Mouse (Mus musculus) embryonic stem cell, embryonic (primary cell): ENCODE measurements around the gene Adam12.

Experiments
- CTCF ChIA-PET, 4 experiments: fragments of 300-600 bp in 2 of 4; fragments of 350-600 bp in 2 of 4; sonication (Branson Sonifier 250); formaldehyde crosslinking; loops; one replicate each; lab custom pipeline; 2022; ENCODE audit warnings: inconsistent platforms in 2 of 4; lab: Charles Lee
- POLR2A ChIA-PET, 4 experiments: fragments of 300-600 bp in 2 of 4; fragments of 350-600 bp in 2 of 4; sonication (Branson Sonifier 250); formaldehyde crosslinking; loops; one replicate each; lab custom pipeline; 2022; ENCODE audit warnings: antibody characterized with exemption in 4 of 4, inconsistent platforms in 1 of 4; lab: Charles Lee

Adam12 gene

GRCm38 (mm10) chr7:134229899-134230298 is 2.0 kb downstream of the Adam12 start:
- POLR2A ChIA-PET = no interaction called here
- CTCF ChIA-PET = interaction anchor here in 1 of 4 experiments (0.6 kb wide), 1 partner anchor 65 kb away, joined by 3 read pairs; no protein-coding TSS in a partner anchor

GRCm38 (mm10) chr7:134227773-134228455 is 4.0 kb downstream of the Adam12 start:
- ChIA-PET CTCF (no interaction called here), POLR2A (interaction anchor here in 1 of 4 experiments (0.7 kb wide), 1 partner anchor 464 kb away, joined by 3 read pairs; no protein-coding TSS in a partner anchor)

- POLR2A ChIA-PET = no interaction called here
Observed at GRCm38 (mm10) chr7:134227101-134227500, 4.8 kb downstream of the Adam12 start.

GRCm38 (mm10) chr7:134226231-134226630 is 5.7 kb downstream of the Adam12 start:
- CTCF ChIA-PET = interaction anchor here in 1 of 4 experiments (0.7 kb wide), 1 partner anchor 455 kb away, joined by 3 read pairs; no protein-coding TSS in a partner anchor
- POLR2A ChIA-PET = no interaction called here

More at GRCm38 (mm10) chr7:134227101-134227500, 4.8 kb downstream of the Adam12 start:
- CTCF ChIA-PET = interaction anchor here in 1 of 4 experiments (0.7 kb wide), 1 partner anchor 161 kb away, joined by 3 read pairs; no protein-coding TSS in a partner anchor

- CTCF ChIA-PET = interaction anchor here in 3 of 4 experiments (0.5 to 2.2 kb wide), 11 partner anchors 7 to 419 kb away, joined by 3 to 11 read pairs (median 4); partner anchors contain the start of gene Adam12 (in 1 of the 3)
- POLR2A ChIA-PET = interaction anchor here in 2 of 4 experiments (0.6 kb wide), 2 partner anchors 25 to 609 kb away, joined by 3 read pairs; no protein-coding TSS in a partner anchor
Observed at GRCm38 (mm10) chr7:134224741-134225612, 7.0 kb downstream of the Adam12 start.

GRCm38 (mm10) chr7:134224421-134224740 is 7.6 kb downstream of the Adam12 start:
- POLR2A ChIA-PET = no interaction called here
- CTCF ChIA-PET = interaction anchor here (0.6 to 2.2 kb wide), 30 partner anchors 8 to 1406 kb away, joined by 3 to 13 read pairs (median 4); partner anchors contain the start of gene Adam12 (in 1 of the 4)

GRCm38 (mm10) chr7:134223444-134224161 is 8.3 kb downstream of the Adam12 start:
- ChIA-PET CTCF (interaction anchor here (0.6 to 2.2 kb wide), 36 partner anchors 9 to 1407 kb away, joined by 3 to 13 read pairs (median 4); partner anchors contain the start of gene Adam12 (in 1 of the 4)), POLR2A (interaction anchor here in 2 of 4 experiments (0.6 to 0.8 kb wide), 2 partner anchors 364 to 370 kb away, joined by 3 read pairs; no protein-coding TSS in a partner anchor)

GRCm38 (mm10) chr7:134207956-134208355 is 24.0 kb downstream of the Adam12 start:
- ChIA-PET POLR2A (no interaction called here), CTCF (no interaction called here)

GRCm38 (mm10) chr7:134193089-134193488 is 38.9 kb downstream of the Adam12 start:
- ChIA-PET CTCF (no interaction called here), POLR2A (no interaction called here)

- POLR2A ChIA-PET = no interaction called here
- CTCF ChIA-PET = no interaction called here
Observed at GRCm38 (mm10) chr7:134190101-134190500, 41.8 kb downstream of the Adam12 start.

- POLR2A ChIA-PET = no interaction called here
- CTCF ChIA-PET = no interaction called here
Observed at GRCm38 (mm10) chr7:134188565-134188964, 43.4 kb downstream of the Adam12 start.

- ChIA-PET CTCF (no interaction called here), POLR2A (interaction anchor here in 1 of 4 experiments (1.5 kb wide), 1 partner anchor 14 kb away, joined by 4 read pairs; no protein-coding TSS in a partner anchor)
Observed at GRCm38 (mm10) chr7:134187946-134188345, 44.0 kb downstream of the Adam12 start.

GRCm38 (mm10) chr7:134186497-134186896 is 45.4 kb downstream of the Adam12 start:
- POLR2A ChIA-PET = no interaction called here
- CTCF ChIA-PET = no interaction called here

- ChIA-PET POLR2A (no interaction called here), CTCF (no interaction called here)
Observed at GRCm38 (mm10) chr7:134185751-134186150, 46.2 kb downstream of the Adam12 start.

- CTCF ChIA-PET = no interaction called here
Observed at GRCm38 (mm10) chr7:134181717-134182116, 50.2 kb downstream of the Adam12 start.

GRCm38 (mm10) chr7:134181056-134181455 is 50.9 kb downstream of the Adam12 start:
- ChIA-PET POLR2A (interaction anchor here in 1 of 4 experiments (0.6 kb wide), 1 partner anchor 139 kb away, joined by 3 read pairs; no protein-coding TSS in a partner anchor), CTCF (no interaction called here)

More at GRCm38 (mm10) chr7:134181717-134182116, 50.2 kb downstream of the Adam12 start:
- POLR2A ChIA-PET = interaction anchor here in 1 of 4 experiments (0.6 kb wide), 1 partner anchor 139 kb away, joined by 3 read pairs; no protein-coding TSS in a partner anchor

GRCm38 (mm10) chr7:134177051-134177450 is 54.9 kb downstream of the Adam12 start:
- POLR2A ChIA-PET = interaction anchor here in 1 of 4 experiments (0.8 kb wide), 1 partner anchor 410 kb away, joined by 5 read pairs; no protein-coding TSS in a partner anchor
- CTCF ChIA-PET = interaction anchor here in 1 of 4 experiments (0.6 to 0.7 kb wide), 2 partner anchors 10 to 86 kb away, joined by 3 to 4 read pairs; no protein-coding TSS in a partner anchor

GRCm38 (mm10) chr7:134175201-134175600 is 56.7 kb downstream of the Adam12 start:
- ChIA-PET POLR2A (no interaction called here), CTCF (interaction anchor here in 1 of 4 experiments (1.7 kb wide), 1 partner anchor 48 kb away, joined by 5 read pairs; no protein-coding TSS in a partner anchor)
